Mouse (Mus musculus): ENCODE data around the gene Cyb561a3. TPM values are rescaled to one million over a fixed set of nuclear protein-coding genes. Genes with fewer than 3 reads are reported as not detected.
"Not testable (repeated sequence)": the region's sequence is repeated elsewhere in the genome, so short reads cannot be mapped to it uniquely, and the experiment has no call there.

Cyb561a3 gene
- polyA plus RNA-seq (2015; fragmentation: Nextera tagmentation; extraction: Ambion mirVana): 24.5 and 26.4 TPM in 2 replicates

DNA sequence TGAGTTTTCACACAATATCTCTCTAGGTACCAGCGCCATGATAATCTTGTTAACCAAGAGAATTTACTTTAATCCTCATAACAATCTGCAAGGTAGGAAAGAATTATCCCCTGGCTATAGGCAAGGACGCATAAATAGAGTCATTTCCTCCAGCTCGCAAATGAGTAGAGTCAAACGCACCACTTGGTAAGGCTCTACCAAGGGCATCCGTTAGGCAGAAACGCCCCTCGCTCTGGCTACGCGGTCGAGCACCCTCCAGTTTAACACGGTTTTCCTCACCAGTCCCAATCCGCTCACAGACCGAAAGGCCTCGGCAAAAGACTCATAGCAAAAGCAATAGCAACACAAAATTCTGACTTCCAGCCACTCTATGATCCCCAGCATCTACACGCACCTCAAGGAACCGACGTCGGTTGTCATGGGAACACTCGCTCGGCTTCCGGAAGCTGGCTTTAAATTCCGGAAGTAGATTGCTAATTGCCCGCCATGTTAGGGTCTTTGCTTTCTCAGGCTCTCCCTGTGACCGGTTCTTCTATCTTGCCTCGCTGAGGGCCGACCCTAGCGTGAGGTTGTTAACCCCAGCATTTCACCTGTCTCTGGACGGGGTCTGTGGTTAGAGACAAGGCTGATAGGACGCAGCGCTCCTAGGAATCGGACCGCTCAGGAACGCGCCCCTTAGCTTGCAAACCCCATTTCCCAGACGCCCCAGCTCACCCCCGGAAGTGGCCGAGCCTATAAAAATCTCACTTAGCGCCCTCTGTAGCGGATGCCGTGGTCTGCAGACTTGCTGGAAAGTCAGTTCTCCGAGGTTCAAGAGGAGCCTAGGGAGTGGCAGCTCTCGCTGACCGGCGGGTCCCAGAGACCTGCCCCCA, at the start of gene Cyb561a3, which contains the start of gene Tmem138:
Gene Cyb561a3, plus strand, starts transcription at position 483 of the 872 bp plus-strand sequence.
Gene Tmem138, minus strand, starts transcription at position 673 of the 872 bp plus-strand sequence.
- H3K4me1 ChIP-seq (ENCODE audit: control insufficient read depth, insufficient read depth, low read length): peaks cover 21% of the 10 kb centered on the region
- under 1% methylated on average over 44 of the region's 44 CpGs for WGBS
- H3K27ac ChIP-seq (ENCODE audit: low read length): peak within 1 kb of the TSS; percentile 97
- H3K9ac ChIP-seq (ENCODE audit: low read depth, low read length): peak within 1 kb of the TSS; percentile 68
- H3K4me2 ChIP-seq (ENCODE audit: low read length): peak within 1 kb of the TSS; percentile 82
- H3K9me3 ChIP-seq (replicated peaks; ENCODE audit: control insufficient read depth, low read length, poor library complexity, severe bottlenecking): no peaks in the 10 kb centered on the region
- peak within 1 kb of the TSS; percentile 69 for H3K4me3 ChIP-seq (ENCODE audit: low read depth, low read length)
- H3K36me3 ChIP-seq (ENCODE audit: control insufficient read depth, insufficient read depth, low read length): peaks cover 11% of the 10 kb centered on the region
- H3K27me3 ChIP-seq (ENCODE audit: control insufficient read depth, insufficient read depth, low read depth, low read length): no peaks in the 10 kb centered on the region
- peak; percentile 97 for ATAC-seq

DNA sequence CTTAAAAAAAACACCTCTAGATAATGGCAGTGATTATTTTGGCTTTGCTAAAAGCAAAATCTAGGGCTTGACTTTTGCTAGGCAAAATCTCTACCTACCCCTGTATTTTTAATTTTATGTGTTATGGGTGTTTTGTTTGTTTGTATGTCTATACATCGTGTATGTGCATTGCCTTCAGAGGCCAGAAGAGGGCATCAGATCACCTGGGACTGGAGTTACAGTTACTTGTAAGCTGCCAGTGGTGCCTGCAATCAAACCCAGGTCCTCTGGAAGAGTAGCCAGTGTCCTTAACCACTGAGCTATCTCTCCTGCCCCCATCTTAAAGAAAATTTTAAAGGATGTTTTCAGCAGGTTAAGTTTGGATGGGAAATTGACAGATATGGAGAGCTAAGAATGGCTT, 46.9 kb upstream of the Cyb561a3 start:
- H3K9ac ChIP-seq (ENCODE audit: low read depth, low read length): no peak overlapping the region
- H3K9me3 ChIP-seq (replicated peaks; ENCODE audit: control insufficient read depth, low read length, poor library complexity, severe bottlenecking): no peaks in the 10 kb centered on the region
- no peak overlapping the region for H3K4me2 ChIP-seq (ENCODE audit: low read length)
- ATAC-seq: no peak
- H3K4me1 ChIP-seq (ENCODE audit: control insufficient read depth, insufficient read depth, low read length): peaks cover 21% of the 10 kb centered on the region
- 97% methylated on average over 1 of the region's 1 CpGs for WGBS
- H3K27me3 ChIP-seq (ENCODE audit: control insufficient read depth, insufficient read depth, low read depth, low read length): no peaks in the 10 kb centered on the region
- peaks cover 31% of the 10 kb centered on the region for H3K36me3 ChIP-seq (ENCODE audit: control insufficient read depth, insufficient read depth, low read length)
- no peak overlapping the region for H3K27ac ChIP-seq (ENCODE audit: low read length)
- no peak overlapping the region for H3K4me3 ChIP-seq (ENCODE audit: low read depth, low read length)

- H3K36me3 ChIP-seq (ENCODE audit: control insufficient read depth, insufficient read depth, low read length): peaks cover 53% of the 10 kb centered on the region
- no peak overlapping the region for H3K4me3 ChIP-seq (ENCODE audit: low read depth, low read length)
- H3K4me2 ChIP-seq (ENCODE audit: low read length): no peak overlapping the region
- no peaks in the 10 kb centered on the region for H3K9me3 ChIP-seq (replicated peaks; ENCODE audit: control insufficient read depth, low read length, poor library complexity, severe bottlenecking)
- no peak overlapping the region for H3K27ac ChIP-seq (ENCODE audit: low read length)
- 97% methylated on average over 5 of the region's 5 CpGs for WGBS
- no peak overlapping the region for H3K9ac ChIP-seq (ENCODE audit: low read depth, low read length)
- ATAC-seq: no peak
- no peaks in the 10 kb centered on the region for H3K4me1 ChIP-seq (ENCODE audit: control insufficient read depth, insufficient read depth, low read length)
- H3K27me3 ChIP-seq (ENCODE audit: control insufficient read depth, insufficient read depth, low read depth, low read length): no peaks in the 10 kb centered on the region
Observed at GRCm38 (mm10) chr19:10539454-10539853, 37.5 kb upstream of the Cyb561a3 start.

GRCm38 (mm10) chr19:10555624-10556510, 21.1 kb upstream of the Cyb561a3 start, which contains the start of gene Tmem216:
TSS of gene Tmem216 (minus strand) at chr19:10556238.
- 1% methylated on average over 42 of the region's 43 CpGs for WGBS
- H3K36me3 ChIP-seq (ENCODE audit: control insufficient read depth, insufficient read depth, low read length): peaks cover 15% of the 10 kb centered on the region
- peak within 1 kb of the TSS; percentile 94 for H3K27ac ChIP-seq (ENCODE audit: low read length)
- peaks cover 19% of the 10 kb centered on the region for H3K4me1 ChIP-seq (ENCODE audit: control insufficient read depth, insufficient read depth, low read length)
- H3K9ac ChIP-seq (ENCODE audit: low read depth, low read length): peak within 1 kb of the TSS; percentile 79
- ATAC-seq: peak; percentile 99
- no peaks in the 10 kb centered on the region for H3K27me3 ChIP-seq (ENCODE audit: control insufficient read depth, insufficient read depth, low read depth, low read length)
- peak within 1 kb of the TSS; percentile 88 for H3K4me2 ChIP-seq (ENCODE audit: low read length)
- H3K9me3 ChIP-seq (replicated peaks; ENCODE audit: control insufficient read depth, low read length, poor library complexity, severe bottlenecking): no peaks in the 10 kb centered on the region
- H3K4me3 ChIP-seq (ENCODE audit: low read depth, low read length): peak within 1 kb of the TSS; percentile 51

GRCm38 (mm10) chr19:10557001-10557400, 20.0 kb upstream of the Cyb561a3 start:
- ATAC-seq: no peak
- WGBS: 69% methylated on average over 2 of the region's 2 CpGs

GRCm38 (mm10) chr19:10557430-10557829, 19.5 kb upstream of the Cyb561a3 start:
- no peaks in the 10 kb centered on the region for H3K9me3 ChIP-seq (replicated peaks; ENCODE audit: control insufficient read depth, low read length, poor library complexity, severe bottlenecking)
- no peaks in the 10 kb centered on the region for H3K27me3 ChIP-seq (ENCODE audit: control insufficient read depth, insufficient read depth, low read depth, low read length)
- peaks cover 3% of the 10 kb centered on the region for H3K36me3 ChIP-seq (ENCODE audit: control insufficient read depth, insufficient read depth, low read length)
- no peak overlapping the region for H3K9ac ChIP-seq (ENCODE audit: low read depth, low read length)
- no peak overlapping the region for H3K4me3 ChIP-seq (ENCODE audit: low read depth, low read length)
- no peak overlapping the region for H3K4me2 ChIP-seq (ENCODE audit: low read length)
- H3K4me1 ChIP-seq (ENCODE audit: control insufficient read depth, insufficient read depth, low read length): peaks cover 19% of the 10 kb centered on the region
- no peak overlapping the region for H3K27ac ChIP-seq (ENCODE audit: low read length)
- ATAC-seq: no peak
- WGBS: 82% methylated on average over 2 of the region's 2 CpGs

More at GRCm38 (mm10) chr19:10557001-10557400, 20.0 kb upstream of the Cyb561a3 start:
- Histone ChIP-seq H3K9ac (ENCODE audit: low read depth, low read length) (no peak overlapping the region), H3K4me3 (ENCODE audit: low read depth, low read length) (no peak overlapping the region), H3K4me2 (ENCODE audit: low read length) (no peak overlapping the region), H3K9me3 (replicated peaks; ENCODE audit: control insufficient read depth, low read length, poor library complexity, severe bottlenecking) (no peaks in the 10 kb centered on the region), H3K27ac (ENCODE audit: low read length) (no peak overlapping the region), H3K27me3 (ENCODE audit: control insufficient read depth, insufficient read depth, low read depth, low read length) (no peaks in the 10 kb centered on the region), H3K4me1 (ENCODE audit: control insufficient read depth, insufficient read depth, low read length) (peaks cover 19% of the 10 kb centered on the region), H3K36me3 (ENCODE audit: control insufficient read depth, insufficient read depth, low read length) (peaks cover 6% of the 10 kb centered on the region)

DNA sequence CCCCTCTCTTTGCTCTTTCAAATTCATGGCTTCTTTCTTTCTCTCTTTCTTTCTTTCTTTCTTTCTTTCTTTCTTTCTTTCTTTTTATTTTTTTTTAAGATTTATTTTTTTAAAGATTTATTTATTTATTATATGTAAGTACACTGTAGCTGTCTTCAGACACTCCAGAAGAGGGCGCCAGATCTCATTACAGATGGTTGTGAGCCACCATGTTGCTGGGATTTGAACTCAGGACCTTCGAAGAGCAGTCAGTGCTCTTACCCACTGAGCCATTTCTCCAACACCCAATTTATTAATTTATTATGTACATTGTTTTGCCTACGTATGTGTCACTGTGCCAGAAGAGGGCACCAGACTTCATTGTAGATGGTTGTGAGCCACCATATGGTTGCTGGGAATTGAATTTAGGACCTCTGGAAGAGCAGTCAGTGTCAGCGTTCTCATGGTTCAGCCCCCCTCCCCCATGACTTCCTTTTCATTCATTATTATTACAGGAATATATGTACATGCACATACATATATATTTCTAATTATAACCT, 19.1 kb upstream of the Cyb561a3 start:
- not testable (repeated sequence) for H3K36me3 ChIP-seq (ENCODE audit: control insufficient read depth, insufficient read depth, low read length); ATAC-seq
- WGBS: 77% methylated on average over 4 of the region's 4 CpGs

DNA sequence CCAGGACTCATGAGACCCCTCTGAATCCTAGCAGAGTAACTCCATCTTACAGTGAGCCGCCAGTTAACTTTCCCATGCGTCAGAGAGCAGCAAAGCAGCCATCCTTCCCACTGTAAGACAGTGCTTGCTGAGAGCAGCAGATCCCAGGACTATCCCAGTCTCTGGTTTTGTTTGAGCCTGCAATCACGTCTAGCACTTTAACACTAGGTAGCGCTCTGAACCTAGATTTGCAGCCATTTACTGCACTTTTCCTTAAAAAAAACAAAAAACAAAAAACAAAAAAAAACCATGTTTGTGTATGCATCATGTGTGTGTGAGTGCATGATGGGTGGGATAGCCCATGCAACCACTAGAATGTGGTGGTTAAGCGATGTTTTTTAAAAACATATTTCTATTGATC, 16.9 kb upstream of the Cyb561a3 start:
- Histone ChIP-seq H3K4me3 (ENCODE audit: low read depth, low read length) (no peak overlapping the region), H3K27ac (ENCODE audit: low read length) (no peak overlapping the region), H3K4me2 (ENCODE audit: low read length) (no peak overlapping the region), H3K4me1 (ENCODE audit: control insufficient read depth, insufficient read depth, low read length) (peaks cover 11% of the 10 kb centered on the region), H3K9me3 (replicated peaks; ENCODE audit: control insufficient read depth, low read length, poor library complexity, severe bottlenecking) (no peaks in the 10 kb centered on the region), H3K9ac (ENCODE audit: low read depth, low read length) (no peak overlapping the region), H3K27me3 (ENCODE audit: control insufficient read depth, insufficient read depth, low read depth, low read length) (no peaks in the 10 kb centered on the region), H3K36me3 (ENCODE audit: control insufficient read depth, insufficient read depth, low read length) (no peaks in the 10 kb centered on the region)
- 37% methylated on average over 5 of the region's 5 CpGs for WGBS
- ATAC-seq: no peak

More for the DNA sequence above, 19.1 kb upstream of the Cyb561a3 start:
- not testable (repeated sequence) for H3K9me3 ChIP-seq (replicated peaks; ENCODE audit: control insufficient read depth, low read length, poor library complexity, severe bottlenecking); H3K27ac ChIP-seq (ENCODE audit: low read length); H3K27me3 ChIP-seq (ENCODE audit: control insufficient read depth, insufficient read depth, low read depth, low read length); H3K9ac ChIP-seq (ENCODE audit: low read depth, low read length); H3K4me3 ChIP-seq (ENCODE audit: low read depth, low read length); H3K4me2 ChIP-seq (ENCODE audit: low read length)
- H3K4me1 ChIP-seq (ENCODE audit: control insufficient read depth, insufficient read depth, low read length): peaks cover 19% of the 10 kb centered on the region
